Mouse (Mus musculus) midbrain, postnatal 0 days (tissue): Measurements from ENCODE around the gene Mybl2. TPM values are rescaled to one million over a fixed set of nuclear protein-coding genes. Genes with fewer than 3 reads are reported as not detected.

ENCODE experiments used
- ATAC-seq: fragments of 200-750 bp; cut with Nextera tagmentation; 2 replicates; pipeline ENCODE4 v1.8.0; 2017; ENCODE audit warnings: moderate number of reproducible peaks, mild to moderate bottlenecking, moderate TSS enrichment, moderate library complexity; ENCODE audit not compliant: low FRiP score
- DNase-seq: peaks from one replicate; pipeline ENCODE4 v3.0.0-alpha.2; 2015; ENCODE audit warnings: low spot score
- H3K27ac ChIP-seq: fragments of 300-500 bp; sonication (generic); 2 replicates; pipeline ENCODE4 v1.5.1; 2014; ENCODE audit warnings: low read depth, mild to moderate bottlenecking, low read length, mixed read lengths
- H3K27me3 ChIP-seq: fragments of 300-500 bp; sonication (generic); 2 replicates; pipeline ENCODE4 v1.6.1; 2014; ENCODE audit warnings: low read length, control low read depth, mixed read lengths; ENCODE audit not compliant: insufficient read depth
- H3K36me3 ChIP-seq: fragments of 300-500 bp; sonication (generic); 2 replicates; pipeline ENCODE4 v1.6.1; 2014; ENCODE audit warnings: low read length, control low read depth, mixed read lengths; ENCODE audit not compliant: insufficient read depth
- H3K4me1 ChIP-seq: fragments of 300-500 bp; sonication (generic); 2 replicates; pipeline ENCODE4 v1.6.1; 2014; ENCODE audit warnings: mild to moderate bottlenecking, control low read depth, antibody characterized with exemption, low read length, mixed read lengths; ENCODE audit not compliant: insufficient read depth
- H3K4me2 ChIP-seq: fragments of 300-500 bp; sonication (generic); 2 replicates; pipeline ENCODE4 v1.6.1; 2014; ENCODE audit warnings: low read depth, mild to moderate bottlenecking, low read length, mixed read lengths; ENCODE audit not compliant: poor library complexity, severe bottlenecking
- H3K4me3 ChIP-seq: fragments of 300-500 bp; sonication (generic); 2 replicates; pipeline ENCODE4 v1.5.1; 2014; ENCODE audit warnings: low read depth, mild to moderate bottlenecking, low read length, moderate library complexity
- H3K9ac ChIP-seq: fragments of 300-500 bp; sonication (generic); replicated peaks from 2 replicates; pipeline ENCODE4 v1.6.1; 2014; ENCODE audit warnings: mild to moderate bottlenecking, low read length, moderate library complexity, mixed read lengths; ENCODE audit not compliant: poor library complexity, severe bottlenecking
- H3K9me3 ChIP-seq: fragments of 300-500 bp; sonication (generic); 2 replicates; pipeline ENCODE4 v1.6.1; 2016; ENCODE audit warnings: low read length, control low read depth
- CTCF ChIP-seq: IDR thresholded peaks from 2 replicates; pipeline ENCODE4 v1.5.1; 2016; ENCODE audit warnings: antibody characterized with exemption, mild to moderate bottlenecking
- WGBS: fragments of 180-500 bp; shearing (Covaris S2); extraction: QIAGEN DNeasy Blood & Tissue Kit; methylation state at CpG from one replicate; pipeline ENCODE4 v1.1.7; 2014; 5-methylcytosine and 5-hydroxymethylcytosine counted together
- polyA plus RNA-seq: library from polyadenylated mRNA; unstranded; fragments of >200 nt; fragmentation: Nextera tagmentation; extraction: Ambion mirVana; gene quantifications from 2 replicates; pipeline ENCODE4 v1.2.1, GENCODE M21; 2015
- total RNA-seq: library from RNA; depleted of rRNA; stranded (reverse); fragments of >200 nt; gene quantifications from 2 replicates; pipeline ENCODE4 v1.2.3, GENCODE M21; 2014

Gene Mybl2
- total and polyA plus RNA-seq, 2 experiments from 2014 or later: 1.2 to 2.2 TPM

DNA sequence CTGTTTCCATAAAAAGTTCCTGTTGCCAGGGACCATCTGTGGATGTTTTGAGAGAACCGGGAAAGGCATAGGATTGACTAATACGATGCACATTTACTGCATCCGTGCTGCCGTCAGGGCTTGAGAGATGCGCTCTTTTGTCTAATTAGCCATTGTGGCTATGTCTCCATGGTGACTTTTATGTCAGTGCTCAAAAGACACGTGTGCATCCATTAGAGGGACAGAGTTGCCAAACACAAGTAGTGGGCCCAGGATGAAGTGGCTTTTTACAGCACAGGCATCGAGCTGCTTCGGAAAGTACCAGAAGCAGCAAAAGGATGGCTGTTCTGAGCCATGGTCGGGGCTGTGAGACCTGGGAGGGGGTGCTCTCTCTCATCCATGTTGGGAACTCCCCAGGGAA, 53.9 kb downstream of the Mybl2 start:
- 26% methylated on average over 9 of the region's 9 CpGs for WGBS
- ATAC-seq: no peak
- no peak overlapping the region for H3K4me2 ChIP-seq
- no peak overlapping the region; the same call in 1 of the 2 replicates for H3K27ac ChIP-seq
- no peaks in the 10 kb centered on the region for H3K9me3 ChIP-seq
- H3K9ac ChIP-seq: no peak overlapping the region
- H3K36me3 ChIP-seq: no peaks in the 10 kb centered on the region
- peak; percentile 59 for DNase-seq
- H3K4me3 ChIP-seq: no peak overlapping the region
- no peak for TF ChIP-seq CTCF
- H3K4me1 ChIP-seq: peaks cover 17% of the 10 kb centered on the region; the same call in 1 of the 2 replicates
- H3K27me3 ChIP-seq: no peaks in the 10 kb centered on the region

DNA sequence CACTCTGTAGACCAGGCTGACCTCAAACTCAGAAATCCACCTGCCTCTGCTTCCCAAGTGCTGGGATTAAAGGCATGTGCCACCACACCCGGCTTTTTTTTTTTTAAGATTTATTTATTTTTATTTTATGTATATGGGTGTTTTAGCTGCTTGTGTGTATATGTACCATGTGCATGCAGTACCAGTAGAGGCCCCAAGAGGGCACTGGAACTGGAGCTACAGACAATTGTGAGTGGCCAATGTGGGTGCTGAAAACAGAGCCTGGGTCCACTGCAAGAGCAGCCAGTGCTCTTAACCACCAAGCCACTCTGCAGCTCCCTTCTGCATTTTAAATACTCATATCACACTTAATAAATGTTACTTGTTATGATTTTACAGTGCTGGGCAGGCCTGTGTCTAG, 56.2 kb downstream of the Mybl2 start:
- peak; percentile 50 for TF ChIP-seq CTCF
- Histone ChIP-seq H3K9ac (no peak overlapping the region), H3K27me3 (no peaks in the 10 kb centered on the region), H3K4me1 (peaks cover 17% of the 10 kb centered on the region; the same call in 1 of the 2 replicates), H3K4me3 (no peak overlapping the region), H3K4me2 (no peak overlapping the region), H3K27ac (peak overlapping the region; percentile 78; the same call in 1 of the 2 replicates), H3K9me3 (no peaks in the 10 kb centered on the region), H3K36me3 (no peaks in the 10 kb centered on the region)
- DNase-seq (no peak), ATAC-seq (no peak)
- WGBS: 100% methylated on average over 1 of the region's 1 CpGs

DNA sequence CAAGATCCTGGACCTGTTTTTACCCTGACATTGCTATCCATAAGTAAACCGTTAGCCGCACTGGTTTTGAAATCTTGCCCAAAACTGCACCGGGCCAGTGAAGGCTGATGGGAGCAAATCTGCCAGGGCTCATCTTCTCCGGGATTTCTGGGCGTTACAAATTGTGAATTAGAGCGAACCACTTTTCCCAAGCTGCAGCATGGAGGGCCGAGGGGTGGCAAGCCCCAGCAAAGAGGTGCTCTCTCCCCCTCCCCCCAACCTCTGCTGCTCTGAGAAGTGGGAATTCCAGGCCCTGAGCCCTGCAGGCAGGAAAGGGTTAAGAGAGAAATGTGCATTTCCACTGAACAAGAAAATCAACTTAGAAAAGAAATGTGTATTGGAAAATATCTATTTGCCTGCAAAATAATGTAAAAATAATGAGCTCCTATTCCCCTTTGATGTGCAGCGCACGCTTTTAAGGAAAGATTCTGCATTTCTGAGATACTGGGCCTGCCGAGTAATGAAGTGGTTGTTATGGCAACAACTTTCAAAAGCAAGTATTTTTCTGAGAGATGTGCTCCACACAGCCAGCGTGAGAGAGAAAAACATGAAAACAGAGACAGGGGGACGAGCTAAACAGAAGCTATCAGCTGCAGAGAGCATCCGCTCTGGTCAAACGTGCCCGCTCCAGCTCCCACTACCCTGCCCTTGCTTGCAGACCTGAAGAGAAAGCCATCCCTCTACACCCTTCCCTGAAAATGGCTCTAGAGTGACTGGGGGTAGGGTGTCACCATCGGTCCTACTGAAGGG, 57.1 kb downstream of the Mybl2 start:
- ATAC-seq: peak; percentile 53
- Histone ChIP-seq H3K4me2 (peak overlapping the region; percentile 26; the same call in 1 of the 2 replicates), H3K27ac (peak overlapping the region; percentile 81), H3K9ac (no peak overlapping the region; the same call in 1 of the 2 replicates), H3K4me3 (no peak overlapping the region), H3K27me3 (no peaks in the 10 kb centered on the region), H3K9me3 (no peaks in the 10 kb centered on the region), H3K36me3 (no peaks in the 10 kb centered on the region), H3K4me1 (peaks cover 17% of the 10 kb centered on the region; the same call in 1 of the 2 replicates)
- TF ChIP-seq CTCF: no peak
- peak; percentile 60 for DNase-seq
- 6% methylated on average over 16 of the region's 16 CpGs for WGBS

DNA sequence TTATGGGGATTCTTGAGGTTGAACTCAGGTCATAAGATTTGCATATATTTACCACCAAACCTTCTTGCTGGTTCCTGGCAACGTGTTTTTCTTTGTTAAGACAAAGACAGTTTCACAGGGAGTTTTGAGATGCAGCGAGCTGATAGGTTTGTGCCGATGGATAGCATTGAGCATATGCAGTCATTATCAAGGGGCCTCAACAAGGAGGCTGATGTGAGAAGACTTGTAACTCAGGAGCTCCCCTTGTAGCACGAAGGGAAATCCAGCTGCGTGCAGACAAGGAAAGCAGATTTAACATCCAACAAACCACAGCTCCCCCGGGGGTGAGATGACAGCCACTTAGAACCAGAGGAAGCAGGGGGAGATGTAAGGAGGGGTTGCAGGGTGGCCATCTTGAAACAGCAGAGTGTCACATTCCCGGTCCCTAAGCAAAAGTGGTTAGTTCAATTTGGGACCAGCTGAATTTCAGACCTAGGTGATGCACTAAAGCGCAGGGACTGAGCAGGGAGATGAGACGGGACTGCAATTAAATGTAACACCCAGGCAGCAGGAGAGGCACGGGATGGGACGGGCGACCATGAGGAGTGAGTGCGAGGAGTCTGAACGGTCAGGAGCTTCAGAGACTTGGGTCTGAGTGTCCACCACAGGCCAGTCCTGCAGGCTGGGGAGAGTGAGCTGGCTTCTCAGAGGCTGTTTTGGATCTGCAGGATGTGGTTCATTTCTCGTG, 66.3 kb downstream of the Mybl2 start:
- DNase-seq: no peak
- no peak; the same call in 1 of the 2 replicates for TF ChIP-seq CTCF
- Histone ChIP-seq H3K36me3 (no peaks in the 10 kb centered on the region), H3K4me1 (peaks cover 5% of the 10 kb centered on the region; the same call in 1 of the 2 replicates), H3K9me3 (no peaks in the 10 kb centered on the region), H3K9ac (no peak overlapping the region), H3K4me3 (no peak overlapping the region), H3K4me2 (no peak overlapping the region), H3K27ac (no peak overlapping the region), H3K27me3 (no peaks in the 10 kb centered on the region)
- ATAC-seq: no peak
- WGBS: 57% methylated on average over 15 of the region's 15 CpGs

DNA sequence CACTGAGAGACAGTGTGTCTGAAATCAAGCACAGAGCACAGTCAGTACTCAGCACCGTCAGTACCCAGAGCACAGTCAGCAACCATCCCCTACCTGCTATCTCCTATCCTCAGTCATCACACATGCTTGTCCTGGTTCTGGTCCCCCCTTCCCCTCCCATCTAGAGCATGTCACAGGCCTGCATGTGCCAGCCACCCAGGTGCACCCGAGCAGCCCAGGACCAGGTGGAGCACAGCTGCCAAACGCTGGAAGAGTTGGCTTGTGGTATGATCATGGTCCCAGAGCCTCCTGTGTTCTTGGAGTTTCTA, 66.8 kb downstream of the Mybl2 start:
- H3K9me3 ChIP-seq: no peaks in the 10 kb centered on the region
- 93% methylated on average over 3 of the region's 3 CpGs for WGBS
- TF ChIP-seq CTCF: no peak
- no peak for ATAC-seq
- no peak overlapping the region for H3K4me3 ChIP-seq
- H3K4me1 ChIP-seq: peaks cover 5% of the 10 kb centered on the region; the same call in 1 of the 2 replicates
- no peaks in the 10 kb centered on the region for H3K36me3 ChIP-seq
- no peak for DNase-seq
- H3K9ac ChIP-seq: no peak overlapping the region
- H3K27ac ChIP-seq: no peak overlapping the region
- no peak overlapping the region for H3K4me2 ChIP-seq
- no peaks in the 10 kb centered on the region for H3K27me3 ChIP-seq

DNA sequence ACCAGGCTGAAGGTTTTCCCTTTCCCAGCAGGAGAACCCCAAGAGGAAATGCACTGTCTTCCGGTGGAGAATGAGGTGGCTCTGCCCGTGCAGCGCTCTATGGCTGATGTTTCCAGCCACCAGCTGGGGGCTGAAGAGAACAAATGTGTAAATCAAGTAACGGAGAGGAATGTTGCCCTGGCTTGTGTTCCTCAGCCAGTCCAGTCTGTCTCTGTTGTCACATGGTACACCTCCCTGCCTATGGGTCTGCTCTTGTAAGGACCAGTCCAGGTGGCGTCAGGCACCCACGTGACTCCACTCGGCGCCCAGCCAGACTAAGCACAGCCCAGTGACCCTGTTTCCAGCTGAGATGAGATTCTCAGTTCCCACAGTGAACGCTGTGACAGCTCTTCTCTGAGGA, 67.8 kb downstream of the Mybl2 start:
- Histone ChIP-seq H3K36me3 (no peaks in the 10 kb centered on the region), H3K27me3 (no peaks in the 10 kb centered on the region), H3K4me1 (peaks cover 5% of the 10 kb centered on the region; the same call in 1 of the 2 replicates), H3K9me3 (no peaks in the 10 kb centered on the region), H3K4me3 (peak overlapping the region; percentile 6; the same call in 1 of the 2 replicates), H3K27ac (no peak overlapping the region), H3K9ac (no peak overlapping the region), H3K4me2 (peak overlapping the region; percentile 24; the same call in 1 of the 2 replicates)
- 0 out of 2 replicates have a peak, but pooled peaks have one; percentile 11 for TF ChIP-seq CTCF
- WGBS: 27% methylated on average over 9 of the region's 9 CpGs
- peak; percentile 80 for DNase-seq
- peak; percentile 87 for ATAC-seq
